Mouse (Mus musculus) stomach, embryonic 15.5 days (tissue): ENCODE data around the gene Gorasp1. TPM values are rescaled to one million over a fixed set of nuclear protein-coding genes. Genes with fewer than 3 reads are reported as not detected.

Source experiments
- ATAC-seq: fragments of 200-750 bp; cut with Nextera tagmentation; 2 replicates; pipeline ENCODE4 v1.8.0; 2017; ENCODE audit warnings: low read depth, moderate number of reproducible peaks, moderate TSS enrichment; ENCODE audit not compliant: insufficient read depth, low FRiP score
- H3K27ac ChIP-seq: fragments of 300-500 bp; sonication (generic); 2 replicates; pipeline ENCODE4 v1.5.1; 2015; ENCODE audit warnings: mild to moderate bottlenecking, inconsistent platforms
- H3K27me3 ChIP-seq: fragments of 300-500 bp; sonication (generic); replicated peaks from 2 replicates; pipeline ENCODE4 v1.6.1; 2015; ENCODE audit warnings: inconsistent platforms
- H3K36me3 ChIP-seq: fragments of 300-500 bp; sonication (generic); 2 replicates; pipeline ENCODE4 v1.6.1; 2015; ENCODE audit warnings: inconsistent platforms
- H3K4me1 ChIP-seq: fragments of 300-500 bp; sonication (generic); 2 replicates; pipeline ENCODE4 v1.6.1; 2015; ENCODE audit warnings: inconsistent platforms
- H3K4me2 ChIP-seq: fragments of 300-500 bp; sonication (generic); 2 replicates; pipeline ENCODE4 v1.6.1; 2015; ENCODE audit warnings: mild to moderate bottlenecking, inconsistent platforms
- H3K4me3 ChIP-seq: fragments of 300-500 bp; sonication (generic); replicated peaks from 2 replicates; pipeline ENCODE4 v1.5.1; 2015; ENCODE audit warnings: inconsistent platforms
- H3K9ac ChIP-seq: fragments of 300-500 bp; sonication (generic); 2 replicates; pipeline ENCODE4 v1.6.1; 2015; ENCODE audit warnings: inconsistent platforms
- H3K9me3 ChIP-seq: fragments of 300-500 bp; sonication (generic); 2 replicates; pipeline ENCODE4 v1.6.1; 2016; ENCODE audit warnings: inconsistent platforms
- WGBS: fragments of 180-500 bp; shearing (Covaris S2); methylation state at CpG from one replicate; pipeline ENCODE4 v1.1.7; 2015; 5-methylcytosine and 5-hydroxymethylcytosine counted together
- polyA plus RNA-seq: library from polyadenylated mRNA; unstranded; fragments of >200 nt; fragmentation: Nextera tagmentation; extraction: Ambion mirVana; gene quantifications from 2 replicates; pipeline ENCODE4 v1.2.1, GENCODE M21; 2015

The Gorasp1 gene
- polyA plus RNA-seq, 1 experiment from 2014 or later: 28.7 TPM

DNA sequence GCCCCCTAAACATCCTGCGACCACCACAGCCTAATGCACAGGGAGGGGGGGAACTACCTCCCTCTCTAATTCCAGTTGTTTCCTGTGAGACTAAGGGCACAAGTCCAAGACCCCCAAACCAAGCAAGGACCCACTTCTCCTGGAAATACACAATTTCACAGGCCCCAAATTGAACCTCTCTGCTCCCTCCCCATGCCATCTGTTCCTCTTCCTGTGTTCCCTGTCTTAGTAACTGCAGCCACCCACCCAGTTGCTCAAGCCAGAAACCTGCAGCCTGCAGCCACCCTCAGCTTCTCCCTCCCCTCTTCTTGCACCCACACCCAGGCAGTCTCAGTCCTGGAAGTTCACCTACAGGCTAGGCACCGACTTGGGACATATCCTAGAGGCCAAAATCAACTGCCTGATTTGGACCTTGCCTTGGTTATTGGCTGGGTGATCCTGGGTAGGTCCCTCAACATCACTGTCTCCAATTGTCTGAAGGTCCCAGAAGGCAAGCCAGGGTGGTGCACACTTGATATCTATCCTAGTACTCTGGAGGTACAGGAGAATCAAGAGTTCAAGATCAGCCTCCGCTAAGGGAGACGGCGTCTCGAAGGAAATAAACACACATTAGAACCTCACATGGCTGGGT, 41.6 kb upstream of the Gorasp1 start:
- no peak overlapping the region for H3K9ac ChIP-seq
- peaks cover 63% of the 10 kb centered on the region for H3K4me1 ChIP-seq
- H3K4me3 ChIP-seq: no peak overlapping the region
- 73% methylated on average over 6 of the region's 6 CpGs for WGBS
- H3K4me2 ChIP-seq: no peak overlapping the region
- no peak overlapping the region for H3K27ac ChIP-seq
- H3K36me3 ChIP-seq: peaks cover 6% of the 10 kb centered on the region
- no peaks in the 10 kb centered on the region for H3K9me3 ChIP-seq
- ATAC-seq: no peak
- H3K27me3 ChIP-seq: no peaks in the 10 kb centered on the region

DNA sequence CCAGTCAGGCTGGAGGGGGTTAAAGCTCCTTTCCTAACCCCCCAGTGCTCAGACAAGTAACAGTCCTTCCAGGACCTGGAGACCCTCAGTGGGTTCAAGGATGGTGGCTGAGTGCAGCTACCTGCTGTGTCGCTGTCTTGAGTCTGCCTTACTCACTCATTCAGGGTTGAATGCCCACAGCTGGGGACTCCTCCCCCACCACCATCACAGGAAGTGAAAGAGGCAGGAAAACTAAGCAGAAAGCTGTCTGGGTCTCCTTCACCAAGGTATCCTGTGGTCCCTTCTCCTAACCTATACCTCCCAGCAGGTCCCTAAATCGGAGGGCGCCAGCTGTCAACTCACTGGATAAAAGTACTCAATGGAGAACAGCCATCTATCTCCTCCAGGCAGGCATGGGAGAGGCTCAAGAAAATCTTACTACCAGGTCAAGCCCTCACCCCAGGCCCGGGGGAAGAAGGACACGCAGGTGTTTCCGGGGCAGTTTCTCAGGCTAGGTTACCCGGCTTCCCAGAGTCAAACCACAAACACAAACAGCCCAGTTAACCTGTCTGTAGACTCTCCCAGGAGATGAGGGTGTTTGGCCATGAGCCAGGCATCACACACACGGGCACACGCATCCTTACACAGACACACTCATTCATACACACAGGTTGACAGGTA, 40.9 kb upstream of the Gorasp1 start:
- Histone ChIP-seq H3K9me3 (no peaks in the 10 kb centered on the region), H3K27ac (peak overlapping the region; percentile 32; the same call in 1 of the 2 replicates), H3K4me3 (no peak overlapping the region), H3K4me1 (peaks cover 61% of the 10 kb centered on the region), H3K36me3 (peaks cover 12% of the 10 kb centered on the region), H3K4me2 (peak overlapping the region; percentile 9; the same call in 1 of the 2 replicates), H3K27me3 (no peaks in the 10 kb centered on the region), H3K9ac (no peak overlapping the region; the same call in 1 of the 2 replicates)
- ATAC-seq: no peak
- 37% methylated on average over 9 of the region's 9 CpGs for WGBS

DNA sequence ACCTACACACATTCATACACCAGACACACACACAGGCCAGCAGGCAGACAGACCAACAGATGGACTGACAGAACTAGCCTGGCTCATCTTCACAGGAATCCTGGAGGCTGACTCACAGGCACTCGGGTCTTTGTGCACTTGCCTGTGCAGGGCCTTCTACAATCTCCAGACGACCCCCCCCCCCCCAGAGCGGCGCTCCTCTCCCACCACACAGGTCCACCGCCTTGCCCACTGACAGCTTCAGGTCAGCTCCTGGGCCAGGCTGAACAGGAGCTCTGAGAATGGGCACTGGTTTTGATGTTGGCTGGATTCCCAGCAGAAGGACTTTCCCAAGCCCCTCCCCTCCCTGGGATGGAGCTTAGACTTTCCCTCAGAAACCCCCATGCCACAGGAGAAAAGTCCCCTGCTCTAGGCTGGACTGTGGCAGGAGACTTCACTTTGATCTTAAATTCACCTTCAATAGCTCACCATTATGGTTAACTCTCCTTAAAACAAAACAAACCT, 40.2 kb upstream of the Gorasp1 start:
- peaks cover 19% of the 10 kb centered on the region for H3K36me3 ChIP-seq
- WGBS: 27% methylated on average over 5 of the region's 5 CpGs
- H3K4me2 ChIP-seq: peak overlapping the region; percentile 9; the same call in 1 of the 2 replicates
- H3K27me3 ChIP-seq: no peaks in the 10 kb centered on the region
- H3K9me3 ChIP-seq: no peaks in the 10 kb centered on the region
- no peak overlapping the region for H3K4me3 ChIP-seq
- no peak overlapping the region for H3K9ac ChIP-seq
- H3K27ac ChIP-seq: peak overlapping the region; percentile 32
- peaks cover 57% of the 10 kb centered on the region for H3K4me1 ChIP-seq
- no peak for ATAC-seq

DNA sequence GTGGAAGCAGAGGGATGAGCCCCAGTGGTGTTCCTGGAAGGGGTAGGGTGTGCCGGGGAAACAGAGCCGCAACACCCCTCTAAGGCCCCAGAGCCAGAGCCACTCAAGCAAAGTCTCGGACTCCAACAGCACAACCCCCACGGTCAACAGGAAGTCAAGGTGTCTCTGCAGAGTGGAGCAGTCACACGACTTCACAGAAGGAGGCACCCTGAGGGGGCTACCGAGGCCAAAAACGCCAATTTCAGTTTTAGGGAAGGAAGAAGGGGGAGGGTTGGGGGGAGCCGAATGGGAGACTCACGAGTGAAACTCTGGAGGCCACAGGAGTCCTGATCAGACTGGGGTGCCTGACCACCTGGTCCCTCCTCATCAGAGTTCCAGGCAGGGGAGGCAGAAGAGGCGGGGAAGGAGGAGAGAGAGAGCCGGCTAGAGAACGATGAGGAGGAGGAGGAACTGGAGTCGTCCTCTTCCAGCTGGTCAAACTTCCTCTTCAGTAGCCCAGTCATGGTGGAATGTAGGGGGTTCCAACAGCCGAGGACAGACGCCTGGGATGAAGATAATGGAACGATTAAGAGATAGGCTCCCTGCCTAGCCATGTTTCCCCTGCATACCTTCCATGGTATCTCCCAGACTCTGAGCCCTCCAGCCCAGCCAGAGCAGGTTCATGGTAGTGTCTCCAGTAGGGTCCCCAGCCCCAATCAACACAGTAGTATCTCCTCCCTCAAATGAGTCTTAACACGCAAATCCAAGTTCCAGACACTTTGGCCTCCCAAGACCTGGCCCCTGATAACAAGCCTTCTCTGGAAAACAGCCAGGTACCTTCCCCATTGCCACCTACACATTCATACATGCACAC, 39.6 kb upstream of the Gorasp1 start:
- no peak overlapping the region; the same call in 1 of the 2 replicates for H3K27ac ChIP-seq
- WGBS: 26% methylated on average over 17 of the region's 17 CpGs
- no peak overlapping the region for H3K9ac ChIP-seq
- H3K36me3 ChIP-seq: peaks cover 21% of the 10 kb centered on the region
- H3K9me3 ChIP-seq: no peaks in the 10 kb centered on the region
- no peak overlapping the region for H3K4me3 ChIP-seq
- H3K4me2 ChIP-seq: peak overlapping the region; percentile 21; the same call in 1 of the 2 replicates
- H3K4me1 ChIP-seq: peaks cover 50% of the 10 kb centered on the region
- H3K27me3 ChIP-seq: no peaks in the 10 kb centered on the region
- no peak for ATAC-seq

DNA sequence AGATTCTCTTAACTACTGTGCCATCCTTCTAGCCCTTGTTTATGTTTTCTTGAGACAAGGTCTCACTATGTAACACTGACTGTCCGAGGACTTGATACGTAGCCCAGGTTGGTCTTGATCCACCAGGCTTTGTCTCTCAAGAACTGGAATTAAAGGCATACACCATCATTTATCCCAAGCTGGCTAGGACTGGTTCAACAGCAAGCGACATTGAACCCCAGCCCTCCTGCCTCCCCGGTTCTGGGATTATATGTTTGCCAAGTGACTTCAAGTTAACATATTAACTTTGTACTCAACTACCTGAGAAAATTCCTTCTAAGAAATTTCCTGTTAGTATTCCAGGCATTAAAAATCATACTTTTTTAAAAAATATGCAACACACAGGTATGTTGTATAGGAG, 37.9 kb upstream of the Gorasp1 start:
- 87% methylated on average over 4 of the region's 4 CpGs for WGBS
- no peak overlapping the region for H3K9ac ChIP-seq
- no peak overlapping the region for H3K27ac ChIP-seq

DNA sequence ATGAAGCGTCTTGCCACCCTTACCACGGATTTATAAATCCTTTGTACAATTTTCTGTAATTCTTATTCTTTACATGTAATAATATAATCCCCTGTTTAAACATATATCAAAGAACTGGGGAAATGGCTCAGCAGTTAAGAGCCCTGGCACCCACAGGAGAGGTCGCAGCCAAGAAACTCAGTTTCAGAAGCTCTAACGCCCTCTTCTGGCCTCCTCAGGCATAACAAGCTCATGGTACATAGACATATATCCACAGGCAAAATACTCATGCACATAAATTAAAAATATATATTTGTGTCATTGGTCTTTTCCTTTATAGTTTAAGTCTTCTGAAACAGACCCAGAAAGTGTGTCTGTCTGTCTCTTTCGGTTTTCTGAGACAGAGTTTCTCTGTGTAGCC, 37.2 kb upstream of the Gorasp1 start:
- Histone ChIP-seq H3K4me3 (no peak overlapping the region), H3K27me3 (no peaks in the 10 kb centered on the region), H3K27ac (no peak overlapping the region), H3K36me3 (peaks cover 21% of the 10 kb centered on the region), H3K9me3 (no peaks in the 10 kb centered on the region), H3K9ac (no peak overlapping the region), H3K4me1 (peaks cover 39% of the 10 kb centered on the region), H3K4me2 (no peak overlapping the region)
- 80% methylated on average over 5 of the region's 5 CpGs for WGBS
- ATAC-seq: no peak

More for the DNA sequence above, 37.9 kb upstream of the Gorasp1 start:
- Histone ChIP-seq H3K36me3 (peaks cover 21% of the 10 kb centered on the region), H3K9me3 (no peaks in the 10 kb centered on the region), H3K27me3 (no peaks in the 10 kb centered on the region), H3K4me1 (peaks cover 44% of the 10 kb centered on the region), H3K4me3 (no peak overlapping the region), H3K4me2 (no peak overlapping the region)
- ATAC-seq: no peak

DNA sequence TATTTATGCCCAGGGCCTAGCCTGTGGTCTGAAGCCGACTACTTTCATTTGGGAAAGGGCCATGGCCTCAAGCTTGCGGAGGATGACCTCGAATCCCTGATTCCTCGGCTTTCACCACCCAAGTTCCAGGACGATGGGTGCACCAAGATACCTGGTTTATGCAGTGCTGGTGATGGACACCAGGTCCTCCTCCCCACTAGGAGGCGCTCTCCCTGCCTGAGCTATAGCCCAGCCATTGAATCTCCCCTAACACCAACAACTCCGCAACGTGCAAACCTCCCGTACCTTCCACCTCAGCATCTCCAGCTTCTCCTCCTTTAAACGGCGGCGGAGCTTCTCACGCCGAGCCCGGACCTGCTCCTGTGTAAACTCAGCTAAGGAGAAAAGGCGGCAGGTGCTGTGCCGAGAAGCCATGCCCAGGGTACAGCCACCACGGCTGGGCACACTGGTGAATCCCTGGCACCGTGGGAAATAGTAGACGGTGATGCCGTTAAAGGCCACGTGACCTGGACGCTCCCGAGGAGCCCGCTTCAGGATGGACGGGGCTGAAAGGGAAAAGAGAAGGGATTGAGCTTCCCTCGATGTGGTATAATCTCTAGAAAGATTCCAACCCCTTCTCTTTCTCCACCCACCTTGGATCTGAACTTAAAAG, 36.6 kb upstream of the Gorasp1 start:
- Histone ChIP-seq H3K4me1 (peaks cover 37% of the 10 kb centered on the region), H3K4me2 (no peak overlapping the region), H3K9ac (no peak overlapping the region), H3K36me3 (peaks cover 21% of the 10 kb centered on the region), H3K9me3 (no peaks in the 10 kb centered on the region), H3K27me3 (no peaks in the 10 kb centered on the region), H3K27ac (no peak overlapping the region), H3K4me3 (no peak overlapping the region)
- 94% methylated on average over 27 of the region's 27 CpGs for WGBS
- no peak for ATAC-seq

DNA sequence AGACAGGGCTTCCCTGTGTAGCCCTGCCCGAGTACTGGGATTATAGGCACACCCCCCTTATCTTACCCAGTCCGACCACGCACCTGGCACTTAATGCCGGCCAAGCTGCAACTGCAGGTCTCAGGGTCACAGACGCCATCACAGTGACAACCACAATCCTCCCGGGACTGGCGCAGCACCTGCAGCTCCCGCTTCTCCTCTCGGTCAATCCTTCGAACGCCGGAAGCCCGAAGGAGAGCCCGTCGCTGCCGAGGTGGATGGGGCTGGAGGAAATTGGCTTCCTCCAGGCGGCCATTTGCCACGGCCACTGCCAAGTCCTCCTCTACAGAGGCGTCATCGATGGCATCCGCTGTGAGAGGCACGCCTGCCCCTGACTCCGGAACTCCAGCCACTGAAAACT, 35.9 kb upstream of the Gorasp1 start:
- H3K9ac ChIP-seq: no peak overlapping the region
- peaks cover 21% of the 10 kb centered on the region for H3K36me3 ChIP-seq
- H3K4me3 ChIP-seq: no peak overlapping the region
- no peaks in the 10 kb centered on the region for H3K9me3 ChIP-seq
- H3K27ac ChIP-seq: no peak overlapping the region
- ATAC-seq: no peak
- no peaks in the 10 kb centered on the region for H3K27me3 ChIP-seq
- peaks cover 29% of the 10 kb centered on the region for H3K4me1 ChIP-seq
- no peak overlapping the region for H3K4me2 ChIP-seq
- WGBS: 90% methylated on average over 23 of the region's 23 CpGs

DNA sequence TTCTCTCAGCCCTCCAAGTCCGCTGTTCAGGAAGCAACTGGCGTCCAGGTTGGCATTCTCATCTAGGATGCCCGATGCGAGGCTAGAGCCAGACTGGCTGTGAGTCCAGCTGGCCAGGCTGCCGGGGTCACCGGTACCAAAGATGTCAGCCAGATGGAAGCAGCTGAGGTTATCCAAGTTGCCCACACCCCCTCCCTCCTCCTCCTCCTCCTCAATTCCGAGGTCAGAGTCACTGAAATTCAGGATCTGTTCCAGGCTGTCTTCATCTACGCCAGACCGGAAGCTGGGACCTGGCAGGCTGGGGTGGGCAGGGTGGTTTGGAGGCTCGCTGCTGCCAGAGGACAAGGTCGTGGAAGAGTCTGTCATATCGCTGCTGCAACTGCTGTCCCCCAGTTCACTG, 35.2 kb upstream of the Gorasp1 start:
- Histone ChIP-seq H3K27me3 (no peaks in the 10 kb centered on the region), H3K36me3 (peaks cover 21% of the 10 kb centered on the region), H3K9me3 (no peaks in the 10 kb centered on the region), H3K4me3 (no peak overlapping the region), H3K9ac (no peak overlapping the region), H3K4me1 (peaks cover 22% of the 10 kb centered on the region), H3K27ac (no peak overlapping the region), H3K4me2 (no peak overlapping the region)
- ATAC-seq: no peak
- 87% methylated on average over 12 of the region's 12 CpGs for WGBS

DNA sequence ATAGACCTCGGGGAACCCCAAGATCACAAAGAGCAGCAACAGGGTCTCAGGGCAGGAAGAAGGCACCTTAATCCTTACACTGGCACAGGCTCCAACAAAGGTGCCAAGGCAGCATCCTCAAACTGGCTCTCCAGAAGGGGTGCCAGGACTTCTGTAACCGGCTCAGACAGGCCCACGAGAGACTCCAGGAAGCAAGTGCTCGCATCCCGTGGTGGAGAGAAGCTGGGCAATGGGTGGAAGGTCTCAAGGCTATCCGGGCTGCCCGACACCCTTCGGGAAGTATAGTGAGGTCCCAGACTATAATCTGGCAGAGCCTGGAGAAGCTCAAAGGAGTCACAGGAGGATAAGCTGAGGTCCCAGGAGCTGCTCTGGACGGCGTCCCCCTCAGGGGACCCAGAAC, 34.8 kb upstream of the Gorasp1 start:
- peaks cover 18% of the 10 kb centered on the region for H3K4me1 ChIP-seq
- H3K36me3 ChIP-seq: peaks cover 21% of the 10 kb centered on the region
- H3K9me3 ChIP-seq: no peaks in the 10 kb centered on the region
- 90% methylated on average over 10 of the region's 10 CpGs for WGBS
- no peaks in the 10 kb centered on the region for H3K27me3 ChIP-seq
- H3K4me2 ChIP-seq: no peak overlapping the region
- no peak for ATAC-seq
- no peak overlapping the region for H3K27ac ChIP-seq
- no peak overlapping the region for H3K4me3 ChIP-seq
- H3K9ac ChIP-seq: no peak overlapping the region

DNA sequence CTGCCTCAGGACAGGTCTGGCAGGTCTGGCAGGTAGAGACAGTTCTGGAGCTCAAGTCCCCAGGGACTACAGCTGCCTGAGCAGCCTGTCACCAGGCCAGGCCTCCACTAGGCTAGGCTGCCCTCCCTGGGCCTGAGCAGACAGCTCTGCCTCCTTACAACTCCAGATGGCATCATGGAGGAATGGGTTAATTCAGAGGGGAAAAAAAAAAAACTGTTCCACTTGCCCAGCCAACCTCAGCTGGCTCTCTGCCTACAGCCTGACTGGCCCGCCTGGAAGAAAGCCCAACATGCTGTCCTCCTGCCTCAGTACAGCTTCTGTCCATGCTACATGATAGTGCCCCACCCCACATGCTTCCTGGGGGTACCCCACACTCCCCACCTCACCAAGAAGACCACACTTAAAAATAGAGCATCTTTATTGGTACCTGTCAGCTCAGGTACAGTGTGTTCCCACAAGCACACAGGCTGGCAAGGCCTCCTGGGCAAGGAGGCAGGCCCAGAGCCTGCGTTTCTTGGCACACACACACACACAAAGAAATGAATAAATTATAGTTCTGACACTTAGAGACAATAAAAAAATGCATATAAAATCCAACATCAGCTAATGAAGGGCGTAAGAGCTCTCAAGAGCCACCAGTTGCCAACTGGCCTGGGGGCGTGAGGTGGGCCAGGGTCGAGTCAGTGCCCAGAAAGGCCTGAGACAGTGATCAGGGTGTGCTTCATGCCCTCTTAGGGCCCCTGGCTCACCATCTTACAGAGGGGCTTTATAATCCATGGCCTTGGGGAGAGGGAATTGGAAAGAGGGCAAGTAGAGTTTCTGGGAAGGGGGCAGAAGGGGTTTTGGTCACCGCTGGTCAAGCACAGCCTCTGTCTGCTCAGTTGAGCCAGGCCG, 33.6 kb upstream of the Gorasp1 start:
- Histone ChIP-seq H3K4me1 (peaks cover 10% of the 10 kb centered on the region), H3K36me3 (peaks cover 21% of the 10 kb centered on the region), H3K9ac (no peak overlapping the region), H3K27ac (peak overlapping the region; percentile 27), H3K4me3 (no peak overlapping the region), H3K4me2 (no peak overlapping the region), H3K9me3 (no peaks in the 10 kb centered on the region), H3K27me3 (no peaks in the 10 kb centered on the region)
- 76% methylated on average over 7 of the region's 7 CpGs for WGBS
- no peak; the same call in 1 of the 2 replicates for ATAC-seq
